Mouse (Mus musculus): ENCODE results near the gene Egln3. TPM values are rescaled to one million over a fixed set of nuclear protein-coding genes. Genes with fewer than 3 reads are reported as not detected.
A peak's percentile ranks its signal among the peaks of the same experiment; 100 is the strongest.

Egln3 gene
- total RNA-seq (2014; fragmentation: Nextera tagmentation) (40.2 and 52.0 TPM in 2 replicates), total RNA-seq (2017) (20.5 and 22.9 TPM in 2 replicates)

DNA sequence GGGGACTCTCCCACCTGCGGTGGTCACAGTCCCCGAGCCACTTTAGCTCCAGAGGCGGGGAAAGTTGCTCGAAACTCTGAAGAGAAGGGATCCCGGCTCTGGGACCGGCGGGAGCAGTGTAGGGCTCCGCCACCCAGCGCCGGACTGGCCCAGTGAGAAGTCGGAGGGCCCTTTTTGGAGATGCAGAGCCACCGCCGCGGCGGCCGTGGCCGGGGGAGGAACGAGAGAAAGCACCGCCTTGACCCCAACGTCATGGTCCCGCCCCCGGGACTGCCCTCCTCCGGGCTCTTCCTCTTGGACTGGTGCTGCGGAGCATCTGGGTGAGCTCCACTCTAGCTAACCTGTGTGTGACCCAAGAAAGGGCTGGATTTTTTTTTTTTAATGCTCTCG, at the start of gene Egln3:
Gene Egln3, minus strand, starts transcription at position 205 of the 390 bp plus-strand sequence.
- peak; percentile 83 for ATAC-seq (replicated peaks; ENCODE audit: poor library complexity, severe bottlenecking)

DNA sequence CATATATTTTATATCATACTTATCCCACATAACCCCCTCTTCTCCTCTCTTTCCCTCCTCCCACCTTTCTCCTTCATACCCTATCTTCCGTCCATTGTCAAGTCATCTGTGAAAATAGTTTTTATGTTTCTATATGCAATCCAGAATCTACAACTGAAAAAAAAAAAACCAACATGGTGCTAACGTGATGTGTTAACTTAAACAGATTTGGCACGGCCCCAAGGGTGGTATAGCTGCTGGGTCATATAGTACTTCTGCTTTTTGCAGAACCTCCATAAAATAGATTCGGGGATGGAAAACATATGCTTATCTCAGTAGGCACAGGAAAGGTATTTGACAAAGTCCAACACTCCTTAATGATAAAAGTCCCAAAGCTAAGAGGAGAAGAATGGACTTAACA, 49.8 kb upstream of the Egln3 start:
- peak; percentile 29; the same call in 1 of the 2 replicates for ATAC-seq (replicated peaks; ENCODE audit: poor library complexity, severe bottlenecking)

DNA sequence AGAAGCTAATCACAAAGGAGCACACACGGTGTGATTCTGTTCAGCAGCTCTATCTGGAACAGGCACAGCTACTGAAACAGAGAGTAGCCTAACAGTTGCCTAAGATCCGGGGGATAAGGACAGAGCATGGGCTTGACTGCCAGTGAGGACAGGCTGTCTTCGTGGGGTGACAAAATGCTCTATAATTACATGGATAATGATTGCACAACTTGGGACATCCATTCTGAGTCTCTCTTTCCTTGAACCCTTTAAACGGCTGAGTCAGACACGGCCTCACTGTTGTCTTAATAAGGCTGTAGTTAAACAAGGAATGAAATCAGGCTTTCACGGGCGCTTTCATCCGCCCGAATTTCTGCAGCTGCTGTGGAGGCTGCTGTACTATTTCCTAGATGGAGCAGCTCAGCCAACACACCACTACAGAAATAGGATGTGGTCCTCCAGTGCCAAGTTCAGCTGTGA, 48.3 kb upstream of the Egln3 start:
- ATAC-seq (replicated peaks; ENCODE audit: poor library complexity, severe bottlenecking), result no peak

DNA sequence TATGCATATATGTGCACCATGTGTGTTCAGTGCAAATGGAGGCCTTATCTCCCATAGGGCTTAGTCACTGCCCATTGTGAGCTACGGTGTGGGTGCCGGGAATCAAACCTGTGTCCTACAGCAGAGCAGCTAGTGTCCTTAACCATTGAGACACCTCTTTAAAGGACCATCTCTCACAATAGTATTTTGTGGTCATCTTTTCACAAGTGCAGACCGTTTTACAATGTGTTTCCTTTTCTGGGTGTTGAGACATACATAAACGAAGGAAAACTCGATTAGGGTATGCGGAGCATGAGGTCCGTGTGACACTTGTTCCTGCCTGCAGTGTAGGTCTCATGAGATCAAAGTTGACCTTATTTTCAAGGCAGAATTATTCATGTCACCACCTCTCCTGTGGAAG, 44.2 kb upstream of the Egln3 start:
- ATAC-seq (replicated peaks; ENCODE audit: poor library complexity, severe bottlenecking), result peak; percentile 77

DNA sequence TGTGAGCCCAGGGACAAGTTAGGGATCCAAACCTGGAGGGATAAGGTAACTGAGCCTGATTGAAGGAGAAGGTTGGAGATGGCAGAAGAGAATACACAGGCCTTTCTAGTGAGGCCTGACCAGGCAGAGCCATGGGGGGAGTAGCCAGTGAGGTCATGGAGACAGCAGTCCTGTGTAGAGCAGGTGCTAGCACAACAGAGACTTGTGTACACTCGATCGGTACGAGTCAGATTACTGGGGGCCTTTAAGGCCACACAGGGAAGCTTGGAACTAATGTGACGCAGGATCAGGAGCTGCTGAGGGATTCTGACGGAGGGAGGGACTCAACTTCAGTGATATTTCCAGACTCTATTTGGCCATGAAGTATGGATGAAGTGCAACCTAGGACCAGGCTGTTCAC, 39.5 kb upstream of the Egln3 start:
- ATAC-seq (replicated peaks; ENCODE audit: poor library complexity, severe bottlenecking), result no peak

DNA sequence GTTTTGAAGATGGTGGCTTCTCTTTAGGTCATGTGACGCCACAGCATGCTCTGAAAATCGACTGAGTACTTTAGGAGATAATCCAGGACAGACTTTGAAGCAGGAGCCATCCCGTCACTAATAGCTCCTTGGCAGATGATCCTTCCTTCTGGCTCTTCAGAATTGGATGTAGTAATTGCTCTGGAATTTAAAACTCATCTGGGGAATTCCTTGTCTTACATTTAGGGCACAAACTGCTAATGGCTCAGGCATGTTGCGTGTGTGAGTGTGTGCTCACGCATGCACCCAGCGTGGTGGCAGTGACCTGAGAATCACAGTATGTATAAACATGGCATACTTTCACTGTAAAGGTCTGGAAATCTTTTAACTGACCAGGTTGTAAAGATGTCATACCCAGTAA, 38.3 kb upstream of the Egln3 start:
- ATAC-seq (replicated peaks; ENCODE audit: poor library complexity, severe bottlenecking), result no peak

DNA sequence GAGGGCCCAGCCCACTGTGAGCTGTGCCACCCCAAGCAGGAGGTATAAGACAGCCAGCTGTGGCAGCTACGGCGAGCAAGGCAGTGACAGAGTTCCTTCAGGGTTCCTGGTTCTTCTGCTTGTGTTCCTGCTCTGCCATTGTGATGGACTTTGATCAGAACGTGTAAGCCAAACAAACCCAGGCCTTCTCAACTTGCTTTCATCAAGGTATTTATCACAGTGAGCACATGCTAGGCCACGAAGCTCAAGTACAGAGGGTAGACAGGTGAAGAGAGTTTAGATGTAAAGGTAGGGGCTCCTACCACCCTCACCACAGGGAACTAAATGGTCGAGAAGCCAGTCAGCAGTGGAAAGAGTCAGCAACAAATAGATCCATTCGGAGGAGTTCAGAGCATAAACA, 30.1 kb upstream of the Egln3 start:
- ATAC-seq (replicated peaks; ENCODE audit: poor library complexity, severe bottlenecking), result no peak

DNA sequence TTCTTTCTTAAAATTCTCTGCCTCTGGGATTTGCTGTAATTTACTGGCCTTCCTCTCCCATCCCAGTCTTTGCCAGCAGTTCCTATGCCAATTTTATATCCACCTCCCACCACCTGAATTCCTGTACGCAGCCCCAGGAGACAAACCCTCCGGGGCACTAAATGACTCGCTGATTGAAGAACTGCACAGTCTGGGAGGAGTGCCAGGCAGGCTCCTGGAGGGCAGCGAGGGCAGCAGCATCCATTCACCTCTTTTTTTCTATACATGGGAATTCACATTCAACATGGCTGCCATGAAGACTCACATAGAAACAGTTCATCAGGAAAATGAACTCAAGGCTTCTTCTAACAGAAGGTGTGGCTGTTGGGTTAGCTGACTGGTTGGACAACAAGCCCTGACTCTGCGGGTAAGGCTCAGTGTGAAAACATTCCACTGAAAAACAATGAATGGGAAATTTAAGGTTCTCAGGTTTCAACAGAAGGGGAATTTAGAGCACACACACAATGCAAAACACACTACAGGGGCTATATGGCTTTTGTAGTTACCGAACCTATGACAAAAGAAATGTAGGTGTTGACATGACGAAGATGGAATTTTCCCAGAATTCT, 29.4 kb upstream of the Egln3 start:
- ATAC-seq (replicated peaks; ENCODE audit: poor library complexity, severe bottlenecking), result no peak

DNA sequence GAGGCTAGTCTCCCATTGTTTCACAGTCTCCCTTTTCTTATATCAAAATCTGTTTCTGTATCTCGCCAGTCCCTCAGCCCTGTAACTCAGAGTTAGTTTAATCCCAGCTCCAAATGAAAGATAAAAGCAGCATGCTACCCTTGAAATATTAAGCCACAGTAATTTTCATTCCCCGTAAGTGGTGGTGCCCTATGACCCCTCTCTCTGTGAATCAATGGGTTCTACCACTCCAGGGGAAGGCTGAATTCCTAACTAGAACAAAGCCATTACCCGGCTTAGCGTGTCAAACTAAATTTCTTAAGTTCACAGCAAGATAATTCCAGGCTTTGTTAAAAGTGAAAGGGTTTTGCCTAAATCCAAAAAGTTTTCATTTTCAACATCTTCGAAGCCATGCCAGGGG, 28.8 kb upstream of the Egln3 start:
- ATAC-seq (replicated peaks; ENCODE audit: poor library complexity, severe bottlenecking), result no peak

DNA sequence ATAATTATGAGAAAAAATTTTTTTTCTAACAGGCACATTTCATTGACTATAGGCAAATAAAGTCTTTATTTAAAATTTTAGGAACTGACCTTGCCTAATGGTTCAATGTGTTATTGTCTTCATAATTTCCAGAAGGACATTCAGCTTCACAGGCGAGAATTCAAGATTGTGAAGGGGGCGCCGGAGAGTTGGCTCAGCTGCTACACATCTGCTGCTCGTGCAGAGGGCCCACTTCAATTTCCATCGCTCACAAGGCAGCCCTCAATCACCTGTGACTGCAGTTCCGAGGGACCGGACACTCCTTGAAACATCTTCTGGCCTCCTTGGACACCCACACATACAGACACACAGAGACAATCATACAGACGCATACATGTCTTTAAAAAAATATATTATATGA, 23.9 kb upstream of the Egln3 start:
- ATAC-seq (replicated peaks; ENCODE audit: poor library complexity, severe bottlenecking), result no peak

DNA sequence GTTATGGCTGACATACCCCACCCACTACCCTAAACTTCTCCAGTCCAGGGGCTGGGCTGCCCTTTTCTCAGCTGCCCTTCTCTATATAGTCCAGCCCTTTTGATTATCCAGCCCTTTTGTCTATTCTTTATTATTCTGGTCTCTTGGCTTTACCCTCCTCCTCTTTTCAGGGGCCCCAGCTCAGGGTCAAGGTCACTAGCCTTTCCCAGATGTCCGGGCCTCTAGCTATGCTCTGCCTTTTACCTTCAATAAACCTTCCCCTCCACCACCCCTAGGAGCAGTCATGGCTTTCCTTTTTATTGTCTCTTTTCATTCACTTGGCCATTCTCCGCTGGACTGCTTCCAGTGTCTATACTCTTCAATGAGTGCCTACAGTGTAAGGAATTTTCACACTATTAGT, 22.7 kb upstream of the Egln3 start:
- ATAC-seq (replicated peaks; ENCODE audit: poor library complexity, severe bottlenecking), result no peak

DNA sequence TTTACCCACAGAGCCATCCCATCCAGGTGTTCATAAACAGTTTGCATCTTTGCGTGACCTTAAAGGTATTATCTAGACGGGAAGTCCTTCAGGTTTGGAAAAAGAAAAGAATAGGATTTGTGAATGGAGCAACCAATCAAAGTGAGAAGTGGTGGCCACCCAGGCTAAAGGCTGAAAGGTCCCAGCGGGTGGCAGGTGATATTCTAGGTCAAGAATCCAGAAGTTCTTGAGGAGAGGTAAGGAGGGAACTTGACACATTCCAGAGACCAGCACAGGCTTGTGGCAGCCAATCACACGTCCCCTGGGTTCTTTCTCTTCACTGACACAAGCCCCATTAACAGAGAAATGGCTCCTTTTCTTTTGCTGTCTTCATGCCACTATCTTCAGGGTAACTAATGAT, 21.9 kb upstream of the Egln3 start:
- no peak for ATAC-seq (replicated peaks; ENCODE audit: poor library complexity, severe bottlenecking)

DNA sequence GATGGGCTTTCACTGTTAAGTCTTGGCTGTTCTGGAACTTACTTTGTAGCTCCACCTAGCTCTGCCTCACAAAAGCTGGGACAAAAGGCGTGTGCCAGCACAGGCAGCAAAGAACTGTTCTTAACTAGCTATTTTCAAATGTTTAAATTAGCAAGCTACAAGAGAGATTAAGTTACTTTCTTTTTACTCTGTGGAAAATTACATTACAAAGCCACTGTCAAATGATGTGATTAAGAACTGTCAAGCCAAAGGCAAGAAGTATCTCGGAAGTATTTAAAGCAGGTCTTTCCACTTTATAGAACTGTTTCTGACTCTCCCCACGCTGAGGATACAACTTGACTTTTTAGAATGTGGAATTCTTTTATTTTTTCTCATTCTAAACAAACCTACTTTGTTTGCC, 21.4 kb upstream of the Egln3 start:
- no peak for ATAC-seq (replicated peaks; ENCODE audit: poor library complexity, severe bottlenecking)

DNA sequence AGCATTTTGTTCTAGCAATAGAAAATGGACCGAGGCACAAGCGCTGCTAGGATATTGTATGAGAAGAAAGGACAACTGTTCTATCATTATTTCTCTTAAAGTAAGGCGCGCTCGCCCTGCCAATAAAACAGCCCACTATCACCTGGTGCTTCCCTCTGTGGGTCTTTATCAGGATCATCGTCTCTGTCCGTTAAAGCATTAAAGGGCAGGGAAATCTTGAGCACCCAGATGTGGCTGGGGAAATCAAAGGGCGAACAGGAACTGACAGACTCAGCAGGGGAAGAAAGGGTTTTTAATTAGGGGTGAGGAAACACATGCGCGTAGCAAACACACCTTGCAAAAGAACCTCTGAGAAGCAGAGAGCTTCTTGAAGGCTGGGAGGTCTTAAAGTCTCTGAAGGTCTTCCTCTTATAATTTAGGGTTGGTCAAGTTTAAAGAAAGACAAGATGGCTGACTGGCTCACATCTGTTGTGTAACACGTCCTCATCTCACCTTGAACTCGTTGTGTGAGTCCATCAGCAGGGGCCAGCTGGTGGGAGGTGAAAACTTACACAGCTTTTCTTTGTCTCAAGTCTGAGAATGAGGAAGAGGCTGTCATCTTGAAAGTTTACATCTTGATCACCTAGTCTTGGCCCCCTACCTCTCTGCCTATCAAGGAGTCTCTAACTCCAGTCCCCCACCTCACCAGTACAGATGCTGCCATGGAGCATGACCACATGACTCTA, 18.5 kb upstream of the Egln3 start:
- no peak for ATAC-seq (replicated peaks; ENCODE audit: poor library complexity, severe bottlenecking)

DNA sequence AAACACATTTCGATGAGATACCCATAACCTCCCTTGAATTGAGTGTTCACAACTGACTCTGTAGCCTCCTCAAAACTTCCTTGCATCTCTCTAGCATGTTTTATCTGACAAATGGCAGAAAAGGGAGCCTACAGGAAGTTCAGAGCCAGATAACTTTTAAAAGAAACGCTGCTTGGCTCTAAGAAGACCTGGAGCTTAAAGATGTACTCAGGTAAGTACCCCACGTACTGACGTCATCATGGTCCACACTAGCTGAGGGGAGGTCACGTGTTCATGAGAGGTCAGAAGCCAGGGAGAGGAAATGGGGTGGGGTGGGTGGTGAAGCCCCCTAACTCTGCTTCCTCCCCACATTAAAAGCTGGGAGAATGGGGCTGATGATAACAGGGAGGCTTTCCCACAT, 13.0 kb upstream of the Egln3 start:
- ATAC-seq (replicated peaks; ENCODE audit: poor library complexity, severe bottlenecking), result no peak

DNA sequence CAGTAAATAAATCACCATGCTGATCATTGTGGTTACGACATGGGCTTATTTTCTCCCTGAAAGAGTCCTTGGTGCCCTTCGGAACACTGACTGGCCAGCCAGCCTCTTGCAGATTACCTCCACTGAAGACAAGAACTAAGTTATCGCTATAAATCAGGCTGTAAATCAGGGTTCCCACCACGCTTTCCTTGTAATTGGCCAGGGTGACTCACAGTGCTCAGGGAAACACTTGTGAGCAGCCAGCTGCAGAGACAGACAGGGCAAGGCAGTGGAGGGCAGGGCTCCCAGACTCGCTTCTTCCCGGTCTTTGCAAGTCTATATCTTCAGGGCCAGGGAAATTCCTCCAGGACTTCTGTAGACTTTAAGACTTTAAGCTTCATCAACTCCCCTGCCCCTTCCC, 10.8 kb upstream of the Egln3 start:
- ATAC-seq (replicated peaks; ENCODE audit: poor library complexity, severe bottlenecking), result no peak

DNA sequence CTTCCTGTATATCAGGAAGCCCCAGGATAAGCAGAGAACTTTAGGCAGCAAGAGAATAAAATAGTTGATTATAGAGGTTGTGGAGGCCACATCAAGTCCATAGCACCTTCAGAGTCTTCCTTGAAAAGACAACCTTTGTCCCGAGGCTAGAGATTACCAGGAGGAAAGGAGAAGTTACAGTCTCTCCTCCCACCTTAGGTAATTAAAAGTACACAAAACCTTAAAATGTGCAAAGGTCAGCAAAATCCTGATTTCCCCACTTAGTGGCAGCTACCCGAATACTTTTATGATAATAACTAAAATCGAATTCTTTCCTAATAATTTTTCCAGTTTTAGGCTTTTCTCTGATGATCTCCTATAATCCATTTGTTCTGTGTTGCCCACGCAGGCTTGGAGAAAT, 10.2 kb upstream of the Egln3 start:
- no peak for ATAC-seq (replicated peaks; ENCODE audit: poor library complexity, severe bottlenecking)

DNA sequence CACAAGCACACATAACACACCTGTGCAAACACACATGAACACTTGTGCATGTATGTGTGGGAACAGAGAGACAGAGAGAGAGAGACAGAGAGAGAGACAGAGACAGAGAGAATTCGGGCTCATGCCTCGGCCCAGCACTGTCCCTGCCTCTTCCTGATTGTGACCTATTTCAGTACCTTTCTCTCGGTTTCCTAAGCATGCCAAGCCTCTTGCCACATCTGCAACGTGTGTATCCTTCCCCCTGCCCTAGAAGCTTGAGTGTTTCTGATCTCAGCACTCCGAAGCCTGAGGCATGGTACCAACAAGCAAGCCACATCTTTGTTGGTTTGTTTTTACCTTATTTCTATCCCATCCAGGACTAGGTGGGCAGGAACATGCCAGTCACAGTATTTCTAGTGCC, 9.6 kb upstream of the Egln3 start:
- peak; percentile 62 for ATAC-seq (replicated peaks; ENCODE audit: poor library complexity, severe bottlenecking)

DNA sequence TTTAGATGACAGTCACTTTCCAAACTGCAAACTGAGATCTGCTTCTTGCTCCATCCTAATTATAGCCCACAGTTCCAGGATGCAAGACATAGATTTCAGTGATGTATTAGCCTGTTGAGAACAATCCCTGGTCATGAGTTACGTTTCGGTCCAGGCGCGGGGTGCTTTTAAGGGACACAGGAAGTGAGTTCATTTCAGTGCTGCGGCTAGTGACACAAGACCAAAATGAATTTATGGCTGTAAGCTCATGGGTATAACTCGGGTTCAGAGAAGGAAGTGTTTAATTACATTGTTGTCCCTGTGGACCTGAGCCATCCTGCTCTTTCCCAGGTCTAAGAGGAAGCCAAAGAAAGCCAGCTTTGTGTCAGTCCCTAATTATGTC, 5.5 kb upstream of the Egln3 start:
- ATAC-seq (replicated peaks; ENCODE audit: poor library complexity, severe bottlenecking), result peak; percentile 52

DNA sequence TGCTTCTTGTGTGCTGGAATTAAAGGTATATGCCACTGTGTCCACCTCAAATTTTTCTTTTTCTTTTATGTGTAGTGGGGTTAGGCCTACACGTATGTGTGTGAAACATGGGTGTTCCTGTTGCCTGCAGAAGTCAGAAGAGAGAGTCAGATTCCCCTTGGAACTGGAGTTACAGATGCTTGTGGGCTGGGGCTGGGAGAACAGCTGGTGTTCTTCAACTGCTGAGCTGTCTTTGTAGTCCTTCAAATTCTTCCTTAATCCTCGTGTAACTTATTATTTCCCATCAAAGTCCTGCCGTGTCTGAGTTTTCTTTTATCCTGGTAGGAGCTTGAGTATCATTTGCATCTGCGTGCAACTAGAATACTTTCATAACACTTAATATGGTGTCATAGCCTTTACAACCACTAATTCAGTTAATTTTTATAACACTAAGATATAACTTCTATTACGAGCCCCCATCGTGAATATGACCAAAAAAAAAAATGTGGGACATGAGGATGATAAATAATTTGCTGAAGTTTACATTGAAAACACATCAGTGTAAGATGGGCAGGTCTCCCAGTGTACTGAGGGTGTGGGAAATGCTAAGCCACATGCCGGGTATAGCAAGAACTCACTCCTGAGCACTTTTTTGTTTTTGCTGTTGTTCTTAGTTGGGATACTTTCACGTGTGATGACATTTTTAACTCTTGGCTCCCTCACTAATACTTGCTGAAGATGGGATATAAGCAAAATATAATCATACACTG, 4.9 kb upstream of the Egln3 start:
- ATAC-seq (replicated peaks; ENCODE audit: poor library complexity, severe bottlenecking), result no peak

DNA sequence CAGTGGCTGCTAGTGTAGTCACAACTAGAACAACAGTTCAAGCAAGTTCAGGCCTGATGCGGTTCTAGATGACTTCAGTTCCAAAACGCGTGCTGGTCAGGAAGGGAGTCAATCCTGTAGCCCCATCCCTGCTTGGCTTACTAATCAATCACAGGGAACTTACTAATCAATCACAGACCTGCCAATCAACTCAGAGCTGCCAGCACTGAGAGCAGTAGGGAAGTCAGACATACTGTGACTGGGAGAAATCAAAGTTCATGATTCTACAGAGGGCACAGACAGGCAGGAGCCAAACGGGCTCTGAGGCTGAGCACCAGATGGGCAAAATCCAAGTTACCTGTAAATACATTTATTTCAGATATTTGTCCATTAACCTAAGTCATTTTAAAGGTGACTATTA, 2.1 kb upstream of the Egln3 start:
- no peak for ATAC-seq (replicated peaks; ENCODE audit: poor library complexity, severe bottlenecking)

DNA sequence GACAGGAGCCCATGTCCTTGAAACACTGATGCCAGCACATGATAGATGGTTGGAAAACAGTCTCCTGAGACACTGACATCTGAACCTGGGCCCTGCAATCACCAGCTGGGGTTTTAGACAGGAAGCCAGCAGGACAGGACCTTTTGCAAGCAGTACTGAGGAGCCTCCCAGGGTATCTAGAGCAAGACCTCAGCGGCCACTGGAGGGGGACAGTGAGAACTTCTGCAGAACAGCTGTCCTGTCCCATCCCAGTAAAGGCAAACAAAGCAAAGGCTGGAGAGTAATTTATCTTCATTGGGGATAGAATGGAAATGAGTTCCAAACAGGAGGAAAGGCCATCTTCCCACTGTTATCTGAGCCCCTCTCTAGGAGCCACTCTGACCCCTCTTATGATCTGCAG, 1.5 kb upstream of the Egln3 start:
- ATAC-seq (replicated peaks; ENCODE audit: poor library complexity, severe bottlenecking), result peak; percentile 36
